Mouse (Mus musculus) MEL (cell line): ENCODE results near the gene Alg9.

Experiments
- CTCF ChIP-seq, 3 experiments: IDR thresholded peaks in 2 of 3; conservative IDR thresholded peaks in 1 of 3; 2 replicates each; pipeline ENCODE4 v1.5.1; 2011 to 2012; ENCODE audit warnings: low read length in 3 of 3, low read depth in 2 of 3, mild to moderate bottlenecking in 2 of 3, improper control_type of control experiment in 1 of 3, inconsistent platforms in 1 of 3, mixed read lengths in 1 of 3, moderate library complexity in 1 of 3; ENCODE audit not compliant: control insufficient read depth in 1 of 3, insufficient read depth in 1 of 3, poor library complexity in 1 of 3, severe bottlenecking in 1 of 3
- EP300 ChIP-seq, 2 experiments: IDR thresholded peaks; 2 replicates each; pipeline ENCODE4 v1.6.1; 2011; ENCODE audit warnings: improper control_type of control experiment in 2 of 2, low read length in 2 of 2, low read depth in 1 of 2, mild to moderate bottlenecking in 1 of 2
- HCFC1 ChIP-seq: IDR thresholded peaks from 2 replicates; pipeline ENCODE4 v1.6.1; 2012; ENCODE audit warnings: low read depth, mild to moderate bottlenecking, inconsistent platforms, low read length, improper control_type of control experiment, moderate library complexity
- MAFK ChIP-seq: IDR thresholded peaks from 2 replicates; pipeline ENCODE4 v1.6.1; 2011; ENCODE audit warnings: low read depth, mild to moderate bottlenecking, low read length, improper control_type of control experiment, borderline replicate concordance
- POLR2A ChIP-seq, 2 experiments: IDR thresholded peaks; 2 replicates each; pipeline ENCODE4 v1.6.1; 2011 to 2012; ENCODE audit warnings: low read length in 2 of 2, mild to moderate bottlenecking in 2 of 2, control low read depth in 1 of 2, improper control_type of control experiment in 1 of 2, low read depth in 1 of 2, moderate library complexity in 1 of 2; ENCODE audit not compliant: control insufficient read depth in 1 of 2, insufficient read depth in 1 of 2, poor library complexity in 1 of 2
- SIN3A ChIP-seq: IDR thresholded peaks from 2 replicates; pipeline ENCODE4 v1.6.1; 2012; ENCODE audit warnings: low read length, improper control_type of control experiment, inconsistent platforms
- TBP ChIP-seq: IDR thresholded peaks from 2 replicates; pipeline ENCODE4 v1.8.0; 2011; ENCODE audit warnings: low read depth, low read length, improper control_type of control experiment

- TF ChIP-seq EP300 (IDR thresholded peaks at IDR 0.05; ENCODE audit: low read depth in 1 of 2, low read length in 2 of 2), result no peak
- TF ChIP-seq SIN3A, result no peak
- no peak for TF ChIP-seq CTCF (IDR thresholded peaks at IDR 0.05 in 2 of 3, conservative IDR thresholded peaks at IDR 0.05 in 1 of 3; ENCODE audit: control insufficient read depth in 1 of 3, insufficient read depth in 1 of 3, low read depth in 2 of 3, low read length in 3 of 3, poor library complexity in 1 of 3, severe bottlenecking in 1 of 3)
- no peak for TF ChIP-seq POLR2A (IDR thresholded peaks at IDR 0.05; ENCODE audit: control insufficient read depth in 1 of 2, insufficient read depth in 1 of 2, low read depth in 1 of 2, low read length in 2 of 2, poor library complexity in 1 of 2)
- TF ChIP-seq HCFC1, result no peak
- no peak for TF ChIP-seq TBP
- TF ChIP-seq MAFK, result no peak
Observed at GRCm38 (mm10) chr9:50725921-50726590, 48.8 kb upstream of the Alg9 start.
